Mouse (Mus musculus): Measurements from ENCODE around the gene Mt3.

Gene Mt3

DNA sequence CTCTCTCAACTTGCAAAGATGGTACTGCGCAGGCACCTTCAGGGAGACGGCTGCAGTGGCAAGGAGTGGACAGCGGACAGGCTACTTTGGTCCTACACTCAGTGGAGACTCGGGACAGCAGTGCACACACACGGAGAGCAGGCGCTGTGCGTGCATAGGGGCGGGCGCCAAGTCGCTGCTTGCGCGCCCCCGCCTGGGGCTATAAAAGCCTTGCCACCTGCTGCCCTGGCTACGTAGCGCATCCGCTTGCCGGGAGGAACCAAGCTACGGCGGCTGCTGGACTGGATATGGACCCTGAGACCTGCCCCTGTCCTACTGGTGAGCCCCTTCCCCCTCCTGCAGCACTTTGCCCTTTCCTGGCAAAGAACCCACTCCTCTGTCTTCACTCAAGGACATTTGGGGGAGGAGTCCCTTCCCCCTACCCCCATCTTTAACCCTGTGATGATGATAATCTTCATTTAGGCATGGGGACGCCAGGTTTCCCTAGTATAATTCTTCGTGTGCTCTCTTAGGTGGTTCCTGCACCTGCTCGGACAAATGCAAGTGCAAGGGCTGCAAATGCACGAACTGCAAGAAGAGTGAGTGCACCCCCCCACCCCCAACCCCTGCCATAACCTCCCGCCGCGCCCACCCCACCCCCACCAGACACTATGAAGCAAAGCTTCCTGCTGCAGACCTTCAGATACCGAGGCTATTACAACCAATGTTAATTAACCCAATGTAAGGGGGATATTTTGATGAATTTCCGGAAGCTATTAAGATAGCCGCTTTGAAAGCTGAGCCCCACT, at the start of gene Mt3:
TSS of gene Mt3 (plus strand) at position 95 of the 788 bp plus-strand sequence.
- no peak for DNase-seq (ENCODE audit: extremely low read depth, insufficient read length, low spot score)

DNA sequence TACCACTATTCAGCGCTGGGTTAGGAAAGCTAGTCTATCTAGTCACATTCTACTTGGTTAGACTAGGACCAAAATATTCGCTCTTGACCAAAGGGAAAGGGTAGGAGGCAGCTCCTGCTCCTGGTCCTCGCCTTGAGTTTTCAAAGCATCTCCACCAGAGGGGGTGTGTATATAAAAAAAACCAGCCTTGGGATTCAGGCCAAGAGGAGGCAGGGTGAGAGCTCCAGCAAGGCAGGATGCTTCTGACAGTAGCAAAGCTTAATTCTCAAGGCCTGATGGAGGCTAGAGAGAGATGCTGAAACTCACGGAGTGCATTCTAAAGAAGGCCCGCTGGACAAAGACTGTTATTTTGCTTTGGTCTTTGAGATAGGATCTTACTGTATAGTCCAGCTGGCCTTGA, 48.3 kb upstream of the Mt3 start:
- DNase-seq (ENCODE audit: extremely low read depth, insufficient read length, low spot score), result no peak

DNA sequence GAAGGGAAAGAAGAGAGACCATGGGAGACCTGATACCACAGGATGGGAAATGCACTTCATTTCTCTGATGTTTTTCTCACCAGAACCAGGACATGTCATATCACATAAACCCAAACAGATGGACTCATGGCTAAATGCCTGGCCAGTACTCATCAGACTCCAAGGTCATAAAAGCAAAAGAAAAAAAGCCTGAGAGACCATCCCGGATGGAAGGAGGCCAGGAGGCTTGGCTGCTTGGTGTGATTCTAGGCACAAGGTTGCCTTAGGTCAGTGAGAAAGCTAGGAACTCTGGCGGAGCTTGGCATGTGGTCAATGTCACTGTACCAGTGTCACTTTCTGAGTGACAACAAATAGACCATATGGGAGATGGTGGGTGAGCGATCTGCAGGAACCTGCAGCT, 44.5 kb upstream of the Mt3 start:
- no peak for DNase-seq (ENCODE audit: extremely low read depth, insufficient read length, low spot score)

DNA sequence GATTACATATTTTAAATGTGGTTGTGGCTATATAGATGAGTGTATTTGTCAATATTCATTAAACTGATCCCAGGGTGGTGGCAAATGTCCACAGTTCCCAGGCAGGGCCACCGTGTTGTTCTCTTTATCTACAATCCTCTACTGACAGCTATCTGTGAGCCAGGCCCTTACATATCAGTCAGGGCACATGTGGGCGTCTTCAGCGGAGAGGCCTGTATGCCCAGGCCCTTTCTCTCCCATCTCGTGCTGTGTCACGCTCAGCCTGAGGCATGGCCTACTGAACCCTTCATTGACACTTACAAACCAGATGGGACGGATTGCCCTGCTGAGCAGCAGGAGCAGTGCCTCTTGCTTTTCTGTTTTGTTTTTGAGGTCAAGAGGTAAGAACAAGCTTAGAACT, 43.0 kb upstream of the Mt3 start:
- no peak for DNase-seq (ENCODE audit: extremely low read depth, insufficient read length, low spot score)

DNA sequence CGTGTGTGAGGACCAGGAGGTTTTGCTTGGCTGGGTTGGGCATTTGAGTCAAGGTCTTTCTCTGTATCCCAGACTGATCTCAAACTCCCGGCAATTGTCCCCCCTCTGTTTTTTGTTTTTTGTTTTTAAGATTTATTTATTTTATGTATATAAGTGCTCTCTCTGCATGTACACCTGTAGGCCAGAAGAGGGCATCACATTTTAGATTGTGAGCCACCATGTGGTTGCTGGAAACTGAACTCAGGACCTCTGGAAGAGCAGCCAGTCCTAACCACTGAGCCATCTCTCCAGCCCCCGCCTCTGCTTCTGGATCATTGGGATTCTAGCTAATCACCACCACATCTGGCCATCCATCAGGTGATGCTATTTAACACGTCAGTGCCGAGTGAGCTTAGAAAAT, 42.6 kb upstream of the Mt3 start:
- DNase-seq (ENCODE audit: extremely low read depth, insufficient read length, low spot score), result no peak

DNA sequence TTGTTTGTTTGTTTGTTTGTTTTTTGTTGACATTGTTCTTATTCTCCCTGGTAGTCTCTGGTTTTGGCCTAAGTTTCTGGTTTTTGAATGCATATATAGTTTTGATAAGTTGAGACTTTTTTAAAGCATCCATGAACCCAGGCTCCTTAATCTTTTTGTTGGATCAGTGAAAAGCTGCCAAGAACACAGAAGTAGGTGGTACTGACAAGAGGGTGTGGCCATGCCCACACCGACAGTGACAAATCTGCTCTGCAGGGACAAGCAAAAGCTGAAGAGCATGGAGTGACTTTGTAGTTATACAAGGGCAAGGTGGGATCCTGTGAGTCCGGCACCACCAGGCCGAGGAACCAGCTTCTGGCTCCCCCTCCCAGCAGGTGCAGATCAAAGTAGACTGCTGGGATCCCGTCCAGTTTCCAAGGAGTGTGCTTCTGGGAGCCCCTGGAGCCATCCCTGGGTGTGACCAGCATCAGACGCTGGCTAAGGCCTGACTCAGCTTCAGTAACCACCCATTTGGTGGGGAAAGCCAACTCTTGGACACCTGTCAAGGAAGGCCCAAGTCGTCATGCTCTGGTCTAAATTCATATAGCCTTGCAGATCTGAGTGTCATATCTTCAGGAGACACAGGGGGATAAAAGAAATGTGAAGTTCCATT, 41.8 kb upstream of the Mt3 start:
- DNase-seq (ENCODE audit: extremely low read depth, insufficient read length, low spot score), result peak; percentile 82

DNA sequence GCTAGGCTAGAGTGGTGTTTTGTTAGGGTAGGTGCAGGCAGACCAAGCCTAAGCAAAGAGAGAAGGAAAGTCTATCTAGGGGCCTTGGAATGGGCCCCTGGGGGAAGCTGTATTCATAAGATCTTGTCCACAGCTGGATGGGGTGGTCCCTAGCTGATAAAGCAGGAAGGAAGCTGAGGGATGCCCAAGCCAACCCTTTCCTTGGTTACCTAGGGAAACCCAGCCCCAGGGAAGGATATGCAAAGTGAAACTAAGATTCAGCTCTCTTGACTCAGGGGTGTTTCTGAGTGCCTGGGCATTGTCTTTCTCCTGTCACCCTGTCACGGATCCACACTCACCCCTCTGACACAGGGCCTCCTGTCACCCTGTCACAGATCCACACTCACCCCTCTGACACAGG, 39.0 kb upstream of the Mt3 start:
- DNase-seq (ENCODE audit: extremely low read depth, insufficient read length, low spot score), result no peak

DNA sequence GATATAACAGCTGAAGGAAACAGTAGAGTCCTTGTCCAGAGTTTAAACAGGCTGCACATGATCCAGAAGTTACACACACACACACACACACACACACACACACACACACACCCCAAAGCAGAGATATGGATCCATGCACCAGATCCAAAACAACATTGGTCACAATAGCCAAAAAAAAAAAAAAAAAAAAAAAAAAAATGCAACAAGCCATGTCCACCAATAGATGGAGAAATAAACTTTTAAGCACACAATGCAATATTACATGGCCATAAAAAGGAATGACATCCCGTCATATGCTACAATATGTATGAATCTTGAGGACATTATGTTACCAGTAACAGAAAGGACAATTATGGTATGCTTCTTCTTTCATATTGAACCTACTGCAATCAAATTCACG, 38.4 kb upstream of the Mt3 start:
- DNase-seq (ENCODE audit: extremely low read depth, insufficient read length, low spot score), result no peak

DNA sequence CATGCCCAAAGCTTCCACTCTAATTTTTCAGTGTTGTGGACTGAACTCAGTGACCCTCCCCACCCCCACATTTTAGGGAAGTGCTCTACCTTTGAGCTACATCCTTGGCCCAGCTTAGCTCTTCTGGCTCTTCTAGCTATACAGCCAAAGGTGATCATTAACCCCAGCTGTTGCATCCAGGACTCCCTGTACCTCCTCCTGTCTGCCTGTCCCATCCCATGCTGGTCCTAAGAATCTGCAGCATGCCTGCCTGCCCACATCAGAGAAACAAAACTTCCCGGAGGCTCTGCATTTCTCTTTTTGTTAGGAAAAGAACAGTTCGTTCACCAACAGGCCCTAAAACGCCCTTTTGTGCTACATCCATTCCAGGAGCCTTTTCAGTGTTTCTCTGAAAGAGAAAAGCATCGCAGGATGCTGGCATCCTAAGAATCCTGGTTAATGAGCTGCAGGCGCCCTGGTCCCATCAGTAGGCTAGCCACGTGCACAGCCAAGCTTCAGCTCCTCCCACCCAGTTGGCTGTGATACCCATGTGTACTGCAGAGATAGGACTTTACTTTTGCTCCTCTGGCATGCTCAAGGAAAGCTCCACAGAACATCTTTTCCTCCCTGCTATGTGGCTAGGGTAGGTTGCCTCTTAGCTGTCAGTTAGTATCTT, 33.5 kb upstream of the Mt3 start:
- no peak for DNase-seq (ENCODE audit: extremely low read depth, insufficient read length, low spot score)

DNA sequence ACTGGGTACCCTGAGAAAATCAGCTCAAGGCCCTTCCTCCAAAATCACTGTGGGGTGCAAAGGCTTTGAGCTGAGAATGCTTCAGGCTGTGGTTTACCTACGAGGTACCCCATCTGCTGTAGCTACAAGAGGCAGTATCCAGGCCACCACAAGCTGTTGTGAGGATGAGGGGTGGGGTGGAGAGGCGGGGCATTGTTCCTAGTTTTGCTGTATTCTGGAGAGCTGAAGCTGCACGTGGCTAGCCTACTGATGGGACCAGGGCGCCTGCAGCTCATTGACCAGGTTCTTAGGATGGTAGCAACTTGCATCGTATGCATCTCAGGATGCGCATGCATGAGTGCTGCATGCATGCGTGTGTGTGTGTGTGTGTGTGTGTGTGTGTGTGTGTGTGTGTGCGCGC, 30.8 kb upstream of the Mt3 start:
- DNase-seq (ENCODE audit: extremely low read depth, insufficient read length, low spot score), result no peak

DNA sequence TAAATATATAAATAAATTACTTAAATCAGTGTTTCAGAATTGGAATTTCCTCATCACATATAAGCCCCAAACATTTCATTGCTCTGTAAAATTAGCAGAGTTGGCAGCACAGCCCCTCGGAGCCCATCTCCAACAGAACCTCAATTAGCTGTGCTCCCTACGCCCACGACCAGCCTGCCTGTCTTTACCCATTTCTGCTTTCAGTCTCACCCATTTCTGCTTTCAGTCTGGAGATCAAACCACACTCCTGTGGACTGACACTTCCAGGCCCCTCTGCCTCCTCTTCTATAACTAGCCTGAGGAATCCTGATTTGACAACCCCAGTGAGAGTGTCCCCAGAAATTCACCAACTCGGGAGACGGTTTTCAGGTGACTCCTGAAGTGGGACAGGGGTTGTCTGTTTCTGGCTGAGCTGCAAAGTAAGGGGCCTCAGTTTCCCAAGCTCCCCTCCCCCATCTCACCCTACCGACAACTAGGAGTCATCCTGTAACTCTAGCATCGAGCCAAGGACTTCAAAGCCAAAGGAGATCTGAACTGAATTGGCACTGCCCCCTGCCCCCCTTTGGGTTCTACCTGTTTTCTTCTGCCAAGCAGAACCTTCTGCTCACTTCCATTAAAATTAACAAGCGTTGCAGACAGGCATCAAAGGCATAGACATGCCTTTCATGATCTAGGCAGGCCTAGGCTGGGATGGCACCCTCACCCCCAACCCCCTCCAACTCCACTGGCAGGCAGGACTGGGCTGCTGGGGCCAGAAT, 29.5 kb upstream of the Mt3 start:
- DNase-seq (ENCODE audit: extremely low read depth, insufficient read length, low spot score), result no peak

DNA sequence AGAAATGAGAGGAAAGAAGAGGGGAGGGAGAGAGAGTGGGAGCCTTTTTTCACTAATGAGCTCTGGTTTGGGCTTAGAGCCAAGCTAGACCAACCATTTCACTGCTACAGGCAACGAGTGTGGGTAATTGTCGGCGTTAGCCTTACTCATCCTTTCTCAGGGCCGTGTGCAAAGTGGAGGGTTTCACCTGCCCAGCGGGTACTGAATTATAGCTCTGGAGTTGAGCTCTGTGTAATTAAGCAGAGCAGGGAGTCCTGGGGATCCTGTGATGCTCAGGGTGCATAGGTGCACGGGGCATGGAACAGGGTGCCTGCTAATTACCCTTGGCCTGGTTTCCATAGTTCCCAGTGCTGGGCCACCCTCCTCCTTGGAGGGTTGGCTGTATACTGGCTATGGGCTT, 24.7 kb upstream of the Mt3 start:
- no peak for DNase-seq (ENCODE audit: extremely low read depth, insufficient read length, low spot score)

DNA sequence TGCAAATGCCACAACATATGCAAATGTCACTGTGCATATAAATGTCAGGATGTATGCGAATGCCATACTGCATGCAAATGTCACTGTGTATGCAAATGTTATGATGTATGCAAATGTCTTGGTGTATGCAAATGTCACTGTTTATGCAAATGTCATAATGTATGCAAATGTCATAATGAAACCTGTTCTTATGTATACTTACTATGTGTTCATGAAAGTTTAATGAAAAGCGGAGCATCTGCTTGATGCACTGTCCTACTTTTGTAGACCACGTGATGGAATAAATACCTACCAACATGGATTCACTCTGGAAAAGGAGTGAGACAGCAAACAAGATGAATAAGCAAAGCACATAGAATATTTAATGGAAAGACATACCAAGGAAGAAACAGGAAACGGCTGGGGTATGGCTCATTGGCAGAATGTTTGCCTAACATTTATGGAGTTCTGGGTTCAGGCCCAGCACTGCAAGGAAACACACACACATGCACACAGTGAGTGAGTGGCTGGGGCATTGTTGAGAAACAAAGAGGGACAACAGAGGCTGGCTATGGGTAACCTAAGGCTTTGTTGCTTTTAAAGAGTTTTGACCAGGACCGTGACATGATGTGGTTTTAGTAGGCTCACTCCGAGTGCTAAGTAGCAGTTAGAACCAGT, 23.1 kb upstream of the Mt3 start:
- DNase-seq (ENCODE audit: extremely low read depth, insufficient read length, low spot score), result no peak

DNA sequence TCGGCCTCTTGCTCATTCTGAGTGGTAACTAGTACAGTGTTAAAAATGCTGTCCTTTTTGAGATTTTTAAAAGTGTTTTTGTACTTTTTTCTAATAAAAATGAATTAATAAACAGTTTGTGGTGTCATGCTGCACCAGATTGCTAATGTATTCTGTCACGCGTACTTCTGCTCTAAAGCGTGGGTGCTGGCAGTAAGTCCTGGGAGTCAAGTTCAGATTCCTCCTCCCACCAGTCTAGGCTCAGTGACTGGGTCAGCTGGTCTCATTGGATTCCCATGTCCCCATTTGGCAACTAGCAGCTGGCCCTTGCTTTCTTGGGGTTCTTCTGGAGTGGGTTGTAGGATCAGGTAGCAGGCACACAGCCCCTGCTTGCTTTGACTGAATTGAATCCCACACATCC, 22.3 kb upstream of the Mt3 start:
- DNase-seq (ENCODE audit: extremely low read depth, insufficient read length, low spot score), result no peak

DNA sequence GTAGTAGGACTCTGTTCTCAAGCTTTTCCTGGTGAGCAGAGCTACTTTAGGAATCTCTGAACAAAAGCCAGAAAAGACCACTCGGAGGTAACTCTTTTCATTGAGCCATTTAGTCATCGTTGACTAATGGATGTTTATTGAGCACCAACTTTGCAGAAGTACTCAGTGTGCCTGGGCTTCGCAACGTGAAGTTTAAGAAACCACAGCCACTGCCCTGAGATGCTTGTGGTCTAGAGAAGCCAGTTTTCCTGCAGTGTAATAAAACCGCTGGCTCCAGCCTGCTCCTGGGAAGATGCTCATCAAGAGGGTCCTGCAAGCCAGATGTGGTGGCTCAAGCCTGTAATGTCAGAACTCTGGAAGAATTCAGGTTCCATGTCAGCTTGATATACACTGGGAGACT, 20.3 kb upstream of the Mt3 start:
- peak; percentile 52 for DNase-seq (ENCODE audit: extremely low read depth, insufficient read length, low spot score)

DNA sequence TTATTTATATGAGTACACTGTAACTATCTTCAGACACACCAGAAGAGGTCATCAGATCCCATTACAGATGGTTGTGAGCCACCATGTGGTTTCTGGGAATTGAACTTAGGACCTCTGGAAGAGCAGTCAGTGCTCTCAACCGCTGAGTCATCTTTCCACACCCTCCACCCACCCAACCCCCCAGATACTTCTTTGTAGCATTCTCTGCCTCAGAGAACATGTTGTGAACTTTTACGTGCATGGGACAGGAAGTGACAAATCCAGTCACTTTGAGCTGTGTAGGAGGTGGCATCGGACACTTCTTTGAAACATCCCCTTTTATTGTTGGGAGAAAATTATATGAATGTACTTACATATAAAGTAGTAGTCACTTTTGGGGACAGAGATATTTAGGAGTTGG, 17.8 kb upstream of the Mt3 start:
- peak; percentile 75 for DNase-seq (ENCODE audit: extremely low read depth, insufficient read length, low spot score)

DNA sequence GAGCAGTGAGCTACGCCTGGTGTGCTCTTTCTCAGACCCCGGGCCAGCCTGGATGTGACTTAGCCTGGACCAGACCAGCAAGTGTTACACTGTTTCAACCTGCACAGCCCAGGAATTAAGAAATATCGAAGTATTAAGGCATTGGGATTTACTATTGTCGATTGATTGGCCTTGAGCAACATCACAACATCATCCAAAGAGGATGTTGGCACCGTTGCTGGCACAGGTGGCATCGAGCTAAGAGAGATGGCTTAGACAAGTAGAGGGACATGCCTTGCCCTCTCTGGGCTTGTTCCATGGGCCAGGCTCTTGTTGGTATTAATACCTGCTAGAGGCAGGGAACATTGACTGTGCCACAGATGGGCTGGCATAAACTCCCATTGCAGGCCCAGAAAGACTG, 16.9 kb upstream of the Mt3 start:
- DNase-seq (ENCODE audit: extremely low read depth, insufficient read length, low spot score), result no peak

DNA sequence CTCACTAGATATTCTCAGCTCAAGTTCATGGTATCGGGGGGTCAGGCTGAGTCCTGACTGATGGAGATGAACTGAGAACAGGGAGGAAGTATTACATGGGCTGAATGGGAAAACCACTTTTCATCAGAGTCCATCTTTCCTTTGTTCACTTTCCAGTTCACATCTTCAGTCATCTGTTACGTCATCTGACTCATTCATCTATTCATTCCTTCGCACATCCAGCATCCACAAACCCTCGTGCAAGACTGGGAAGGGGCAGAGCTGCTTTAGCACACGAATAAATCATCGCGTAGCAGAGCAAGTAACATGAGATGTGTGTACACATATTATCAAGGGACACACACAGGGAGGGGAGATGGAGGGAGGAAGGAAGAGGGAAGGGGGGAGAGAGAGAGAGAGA, 16.2 kb upstream of the Mt3 start:
- no peak for DNase-seq (ENCODE audit: extremely low read depth, insufficient read length, low spot score)

DNA sequence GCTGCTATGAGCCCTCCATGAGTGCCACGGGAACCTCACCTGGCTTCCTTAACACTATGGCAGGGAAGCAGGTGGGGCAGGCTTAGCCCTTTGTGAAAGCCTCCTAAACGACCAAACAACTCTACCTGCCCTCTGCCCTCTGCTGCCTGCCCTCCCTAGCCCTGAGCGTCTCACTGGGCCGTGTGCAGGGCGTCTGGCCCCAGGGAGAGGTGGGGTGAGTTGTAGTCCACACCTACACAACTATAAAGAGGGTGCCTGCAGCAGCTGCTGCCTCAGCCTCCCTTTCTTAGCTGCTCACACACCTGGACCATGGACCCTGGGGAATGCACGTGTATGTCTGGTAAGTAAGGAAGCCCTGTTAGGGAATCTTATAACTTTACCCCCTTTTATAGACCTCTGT, 15.5 kb upstream of the Mt3 start, which contains the start of gene Mt4:
TSS of gene Mt4 (plus strand) at position 265 of the 400 bp plus-strand sequence.
- no peak for DNase-seq (ENCODE audit: extremely low read depth, insufficient read length, low spot score)

DNA sequence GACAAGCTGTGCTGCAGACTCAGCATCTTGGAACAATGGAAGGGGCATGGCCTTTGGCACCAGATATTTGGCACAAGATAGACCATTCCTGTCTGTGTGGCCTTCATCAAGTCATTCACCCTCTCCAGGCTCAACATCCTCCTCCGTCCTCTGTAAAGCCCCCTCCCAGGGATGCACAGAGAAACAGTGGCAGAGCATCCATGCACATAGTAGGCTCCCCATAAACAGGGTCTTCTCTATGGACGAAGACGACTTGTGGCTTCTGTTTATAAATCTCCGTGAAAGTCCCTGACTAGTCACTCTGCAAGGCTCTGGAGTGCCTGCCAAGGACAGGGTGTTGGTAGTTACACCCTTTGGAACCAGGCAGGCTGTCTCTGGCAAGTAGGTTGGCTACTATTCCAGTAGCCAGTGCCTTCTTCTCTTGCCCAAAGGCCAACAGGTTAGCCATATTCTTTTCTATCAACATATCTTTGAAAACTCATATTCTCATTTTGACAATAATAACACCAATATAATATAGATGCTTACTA, 12.1 kb upstream of the Mt3 start:
- no peak for DNase-seq (ENCODE audit: extremely low read depth, insufficient read length, low spot score)
